Mouse (Mus musculus) thymus, adult 2 months (tissue): Measurements from ENCODE around the gene Mamstr.

Source experiments
- CTCF ChIP-seq: fragments of 200-500 bp; IDR thresholded peaks from 2 replicates; pipeline ENCODE4 v1.5.1; 2012; ENCODE audit warnings: mild to moderate bottlenecking, control low read depth, low read length, moderate library complexity, borderline replicate concordance; ENCODE audit not compliant: control insufficient read depth, poor library complexity, insufficient read depth; ENCODE audit errors: extremely low read depth
- POLR2A ChIP-seq: fragments of 200-500 bp; IDR thresholded peaks from 2 replicates; pipeline ENCODE4 v1.6.1; 2012; ENCODE audit warnings: mild to moderate bottlenecking, low read length, control low read depth, moderate library complexity; ENCODE audit not compliant: control insufficient read depth, poor library complexity, insufficient read depth; ENCODE audit errors: extremely low read depth

DNA sequence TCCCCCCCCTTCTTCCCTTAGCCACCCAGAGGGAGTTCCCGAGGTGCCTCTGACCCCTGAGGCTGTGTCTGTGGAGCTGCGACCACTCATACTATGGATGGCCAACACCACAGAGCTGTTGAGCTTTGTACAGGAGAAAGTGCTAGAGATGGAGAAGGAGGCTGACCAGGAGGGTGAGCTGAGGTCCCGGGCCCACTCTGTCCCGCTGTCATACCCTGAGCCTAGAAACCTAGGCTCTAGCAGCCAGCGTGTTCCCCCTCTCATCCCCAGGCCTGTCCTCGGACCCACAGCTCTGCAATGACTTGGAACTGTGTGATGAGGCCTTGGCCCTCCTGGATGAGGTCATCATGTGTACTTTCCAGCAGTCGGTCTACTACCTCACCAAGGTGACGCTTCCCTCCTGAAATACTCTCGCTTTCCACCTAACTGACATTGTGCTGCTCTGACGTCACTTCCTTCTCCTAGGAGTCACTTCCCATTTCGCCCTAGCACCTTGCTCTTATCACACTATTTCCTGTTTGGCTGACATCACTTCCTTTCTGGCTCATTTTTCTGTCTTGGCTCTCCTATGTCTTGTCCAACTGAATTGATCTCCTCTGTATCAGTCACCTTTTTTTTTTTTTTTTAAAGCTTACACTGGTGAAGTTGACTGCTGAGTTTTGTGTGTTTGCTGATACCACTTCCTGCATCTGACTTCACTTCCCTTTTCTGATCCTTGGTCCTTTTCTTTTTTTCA is 4.7 kb upstream of the Mamstr start:
- TF ChIP-seq CTCF (no peak), POLR2A (no peak)
